Mouse (Mus musculus) ES-E14 (cell line): ENCODE results near the gene Hoxa1. TPM values are rescaled to one million over a fixed set of nuclear protein-coding genes. Genes with fewer than 3 reads are reported as not detected.

Experiments used
- DNase-seq: peaks from one replicate; pipeline ENCODE4 v3.0.0-alpha.2; 2013; ENCODE audit warnings: low read depth, low spot score
- H3K27ac ChIP-seq: 2 replicates; pipeline ENCODE4 v1.5.1; 2012; ENCODE audit warnings: low read depth, mild to moderate bottlenecking, low read length, moderate library complexity, mixed read lengths; ENCODE audit not compliant: poor library complexity, insufficient read depth, severe bottlenecking
- H3K36me3 ChIP-seq: 2 replicates; pipeline ENCODE4 v1.6.1; 2012; ENCODE audit warnings: mild to moderate bottlenecking, low read length, moderate library complexity, mixed read lengths; ENCODE audit not compliant: control insufficient read depth, poor library complexity, insufficient read depth, severe bottlenecking
- H3K4me1 ChIP-seq, 2 experiments: fragments of 150-350 bp in 1 of 2; sonication (generic) in 1 of 2; 2 replicates each; pipeline ENCODE4 v1.6.1; 2012; ENCODE audit warnings: low read length in 2 of 2, mild to moderate bottlenecking in 1 of 2, mixed read lengths in 1 of 2; ENCODE audit not compliant: control insufficient read depth in 2 of 2, insufficient read depth in 2 of 2, poor library complexity in 1 of 2
- H3K4me3 ChIP-seq, 2 experiments: fragments of 150-350 bp in 1 of 2; sonication (generic) in 1 of 2; 2 replicates each; pipeline ENCODE4 v1.5.1; 2012; ENCODE audit warnings: low read length in 2 of 2, low read depth in 1 of 2, mild to moderate bottlenecking in 1 of 2, mixed read lengths in 1 of 2; ENCODE audit not compliant: insufficient read depth in 1 of 2, poor library complexity in 1 of 2, severe bottlenecking in 1 of 2
- H3K9ac ChIP-seq: 2 replicates; pipeline ENCODE4 v1.6.1; 2012; ENCODE audit warnings: low read depth, mild to moderate bottlenecking, low read length, mixed read lengths; ENCODE audit not compliant: poor library complexity, insufficient read depth, severe bottlenecking
- H3K9me3 ChIP-seq: fragments of 150-350 bp; sonication (generic); 2 replicates; pipeline ENCODE4 v1.6.1; 2012; ENCODE audit warnings: low read depth, mild to moderate bottlenecking, low read length; ENCODE audit not compliant: control insufficient read depth, insufficient read depth
- CHD2 ChIP-seq: IDR thresholded peaks from 2 replicates; pipeline ENCODE4 v1.6.1; 2014; ENCODE audit warnings: mild to moderate bottlenecking, low read depth, low read length, inconsistent platforms
- HCFC1 ChIP-seq: IDR thresholded peaks from 2 replicates; pipeline ENCODE4 v1.6.1; 2012; ENCODE audit warnings: low read length, inconsistent platforms, borderline replicate concordance; ENCODE audit not compliant: insufficient read depth
- MAFK ChIP-seq: IDR thresholded peaks from 2 replicates; pipeline ENCODE4 v1.6.1; 2014; ENCODE audit warnings: mild to moderate bottlenecking, low read depth, low read length, inconsistent platforms; ENCODE audit not compliant: insufficient read depth
- ZC3H11A ChIP-seq: IDR thresholded peaks from 2 replicates; pipeline ENCODE4 v1.6.1; 2012; ENCODE audit warnings: low read depth, mild to moderate bottlenecking, inconsistent platforms, low read length, borderline replicate concordance
- ZNF384 ChIP-seq: IDR thresholded peaks from 2 replicates; pipeline ENCODE4 v1.6.1; 2012; ENCODE audit warnings: low read depth, low read length, inconsistent platforms
- in situ Hi-C, 2 experiments: fragments of 600-800 bp; cut with MboI; formaldehyde crosslinking; loops; one replicate each; pipeline ENCODE4 v1.15.1; 2025; ENCODE audit warnings: low sequenced_read_pairs in 2 of 2, inconsistent platforms in 1 of 2; ENCODE audit not compliant: unreplicated experiment in 2 of 2
- total RNA-seq: library from RNA; depleted of rRNA; stranded (reverse); fragments of 300-350 nt; gene quantifications from 2 replicates; pipeline ENCODE4 v1.2.3, GENCODE M21; 2012

Gene Hoxa1
- total RNA-seq, 1 experiment: 3.5 TPM

GRCm38 (mm10) chr6:52139115-52139514 is 19.0 kb downstream of the Hoxa1 start:
- H3K4me1 ChIP-seq: no peaks in the 10 kb centered on the region; a peak in 1 of 4 replicates
- TF ChIP-seq ZC3H11A (no peak), CHD2 (no peak), HCFC1 (no peak), MAFK (no peak), ZNF384 (no peak)
- in situ Hi-C loops: no loop called here

GRCm38 (mm10) chr6:52138576-52138975 is 19.5 kb downstream of the Hoxa1 start:
- no peaks in the 10 kb centered on the region for H3K9me3 ChIP-seq
- TF ChIP-seq ZC3H11A (no peak), HCFC1 (no peak), ZNF384 (no peak), CHD2 (no peak), MAFK (no peak)

More at GRCm38 (mm10) chr6:52139115-52139514, 19.0 kb downstream of the Hoxa1 start:
- H3K9ac ChIP-seq: no peak overlapping the region
- DNase-seq: no peak
- H3K4me3 ChIP-seq: no peak overlapping the region
- no peaks in the 10 kb centered on the region for H3K9me3 ChIP-seq
- H3K36me3 ChIP-seq: no peaks in the 10 kb centered on the region
- no peak overlapping the region for H3K27ac ChIP-seq

GRCm38 (mm10) chr6:52137841-52138535 is 20.1 kb downstream of the Hoxa1 start:
- Histone ChIP-seq H3K27ac (no peak overlapping the region), H3K36me3 (no peaks in the 10 kb centered on the region), H3K9me3 (no peaks in the 10 kb centered on the region), H3K4me1 (no peaks in the 10 kb centered on the region; a peak in 1 of 4 replicates), H3K4me3 (no peak overlapping the region), H3K9ac (no peak overlapping the region)
- DNase-seq: no peak
- in situ Hi-C loops: no loop called here
- no peak for TF ChIP-seq ZC3H11A
- 0 out of 2 replicates have a peak, but pooled peaks have one; percentile 8 for TF ChIP-seq ZNF384

More at GRCm38 (mm10) chr6:52138576-52138975, 19.5 kb downstream of the Hoxa1 start:
- Histone ChIP-seq H3K9ac (no peak overlapping the region), H3K4me1 (no peaks in the 10 kb centered on the region; a peak in 1 of 4 replicates), H3K4me3 (no peak overlapping the region), H3K27ac (no peak overlapping the region), H3K36me3 (no peaks in the 10 kb centered on the region)
- in situ Hi-C loops: no loop called here
- no peak for DNase-seq

DNA sequence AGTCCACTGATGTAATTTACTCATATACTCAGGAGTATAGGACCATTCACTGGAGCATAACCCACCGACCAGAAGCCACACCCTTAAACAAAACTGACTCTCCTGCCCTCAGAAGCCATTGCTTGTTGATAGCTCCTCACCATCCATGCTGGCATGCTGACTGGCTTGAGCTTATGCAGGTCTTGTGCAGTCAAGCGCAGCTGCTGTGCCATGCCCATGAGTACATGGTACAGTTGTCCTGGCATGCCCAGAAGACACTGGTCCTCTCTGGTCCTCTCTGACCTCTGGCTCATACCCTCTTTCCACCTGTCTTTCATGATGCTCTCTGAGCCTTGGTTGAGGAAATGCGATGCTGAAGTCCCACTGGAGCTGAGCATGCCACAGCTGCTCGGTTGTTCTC is 34.4 kb downstream of the Hoxa1 start:
- H3K4me1 ChIP-seq: no peaks in the 10 kb centered on the region
- H3K9me3 ChIP-seq: no peaks in the 10 kb centered on the region
- no peak for DNase-seq
- no peak overlapping the region; the same call in 1 of the 2 replicates for H3K27ac ChIP-seq
- no peak for TF ChIP-seq ZC3H11A
- no peak for TF ChIP-seq HCFC1
- TF ChIP-seq CHD2: no peak
- TF ChIP-seq ZNF384: no peak
- TF ChIP-seq MAFK: no peak
- no peak overlapping the region for H3K9ac ChIP-seq
- H3K36me3 ChIP-seq: no peaks in the 10 kb centered on the region
- no peak overlapping the region for H3K4me3 ChIP-seq
- in situ Hi-C loops: no loop called here

- H3K36me3 ChIP-seq: no peaks in the 10 kb centered on the region
- peaks cover 0 to 3% of the 10 kb centered on the region in 2 experiments; a peak in 2 of 4 replicates for H3K4me1 ChIP-seq
- no peak overlapping the region for H3K4me3 ChIP-seq
- H3K9ac ChIP-seq: no peak overlapping the region
- H3K9me3 ChIP-seq: no peaks in the 10 kb centered on the region
- in situ Hi-C loops: no loop called here
- H3K27ac ChIP-seq: no peak overlapping the region
- no peak for DNase-seq
- TF ChIP-seq ZC3H11A: no peak
These were observed 36.9 kb downstream of the Hoxa1 start for GRCm38 (mm10) chr6:52121173-52121572.
